Comparison of ENCODE assay signal across 20 mouse cellular contexts in the genomic region with DNA sequence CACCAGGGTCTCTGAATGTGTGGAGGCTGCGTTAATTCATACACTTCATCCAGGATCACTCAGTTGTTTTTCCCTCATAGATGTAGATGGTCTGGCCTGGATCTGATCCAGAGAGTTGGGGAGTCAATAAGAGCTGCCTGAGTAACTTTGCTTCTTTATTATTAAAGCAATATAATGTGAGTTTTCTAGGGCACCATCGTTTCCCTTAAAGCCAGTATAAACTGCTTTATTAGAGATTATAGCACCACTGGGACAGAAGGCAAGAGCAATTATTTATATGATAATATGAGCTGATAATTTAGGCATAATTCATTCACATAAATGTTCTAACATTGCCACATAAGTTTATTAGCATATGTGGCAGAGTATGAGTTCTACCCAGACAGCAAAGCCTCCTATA. TPM values are rescaled to one million over a fixed set of nuclear protein-coding genes. Genes with fewer than 3 reads are reported as not detected.
"Had no signal": no experiment of that assay in that cellular context is flagged by ENCODE, and none has a peak within 500 bp of the region (broad histone marks: within the 10 kb centered on the region; RNA-seq: fewer than 3 reads in every experiment).

No protein-coding gene starts in this region.

- DNase-seq: lung, adult 18-20 months; lung, embryonic 14.5 days; lung, postnatal 10 days; lung, postnatal 4 days; midbrain, embryonic 14.5 days; retina, postnatal 1 day; right cerebral cortex, adult 18-20 months; right cerebral cortex, postnatal 25 days; right cerebral cortex, postnatal 4 days; spleen, adult 18-20 months; thymus, adult 18-20 months; thymus, postnatal 14 days; thymus, postnatal 36 days had no signal

- H3K27me3 ChIP-seq: liver, embryonic 12.5 days; midbrain, embryonic 12.5 days; neural tube, embryonic 12.5 days had no signal

- H3K9ac ChIP-seq: liver, embryonic 12.5 days; liver, embryonic 14.5 days; lung, embryonic 14.5 days; midbrain, embryonic 12.5 days; neural tube, embryonic 12.5 days had no signal

- ATAC-seq: liver, embryonic 12.5 days had no signal

- H3K4me2 ChIP-seq: liver, embryonic 12.5 days; lung, embryonic 14.5 days; midbrain, embryonic 12.5 days; neural tube, embryonic 12.5 days had no signal

- H3K4me1 ChIP-seq: liver, embryonic 12.5 days; neural tube, embryonic 12.5 days had no signal

- H3K9me3 ChIP-seq: liver, embryonic 12.5 days; midbrain, embryonic 12.5 days; neural tube, embryonic 12.5 days had no signal

- H3K36me3 ChIP-seq: liver, embryonic 12.5 days; midbrain, embryonic 12.5 days; neural tube, embryonic 12.5 days had no signal

- H3K27ac ChIP-seq: liver, embryonic 12.5 days; liver, embryonic 14.5 days; midbrain, embryonic 12.5 days; neural tube, embryonic 12.5 days had no signal

- H3K4me3 ChIP-seq: liver, embryonic 12.5 days; midbrain, embryonic 12.5 days; myocyte; neural tube, embryonic 12.5 days had no signal

RNA-seq across cellular contexts. Expression of a gene that starts 52.7 kb away (rescaled TPM):
- total RNA-seq: megakaryocyte, adult 5-6 weeks; megakaryocyte-erythroid progenitor cell, adult 5-6 weeks had no signal
- polyA plus RNA-seq: myocyte had no signal
